Mouse (Mus musculus) mature B cell (primary cell): ENCODE data around the gene Gabrb1.

Source experiments
- in situ Hi-C: fragments of 300-500 bp; cut with MboI; formaldehyde crosslinking; loops from 2 replicates; pipeline ENCODE4 v1.14.3; 2019

Gabrb1 gene

GRCm38 (mm10) chr5:71828996-71829395, 171.1 kb downstream of the Gabrb1 start:
- in situ Hi-C loops, result no loop called here

GRCm38 (mm10) chr5:71830342-71830741, 172.4 kb downstream of the Gabrb1 start:
- in situ Hi-C loops, result no loop called here

GRCm38 (mm10) chr5:71842241-71842640, 184.3 kb downstream of the Gabrb1 start:
- in situ Hi-C loops, result no loop called here

- in situ Hi-C loops, result no loop called here
These were observed 240.3 kb downstream of the Gabrb1 start for GRCm38 (mm10) chr5:71898214-71898613.

- in situ Hi-C loops, result no loop called here
These were observed 245.5 kb downstream of the Gabrb1 start for GRCm38 (mm10) chr5:71903399-71903798.

GRCm38 (mm10) chr5:71914028-71914427, 256.1 kb downstream of the Gabrb1 start:
- in situ Hi-C loops, result no loop called here

GRCm38 (mm10) chr5:71915711-71916110, 257.8 kb downstream of the Gabrb1 start:
- in situ Hi-C loops, result no loop called here

GRCm38 (mm10) chr5:71917206-71917605, 259.3 kb downstream of the Gabrb1 start:
- in situ Hi-C loops, result no loop called here

- in situ Hi-C loops, result no loop called here
These were observed 265.7 kb downstream of the Gabrb1 start for GRCm38 (mm10) chr5:71923636-71924035.

GRCm38 (mm10) chr5:71926336-71926735, 268.4 kb downstream of the Gabrb1 start:
- in situ Hi-C loops, result no loop called here

GRCm38 (mm10) chr5:71930036-71930435, 272.1 kb downstream of the Gabrb1 start:
- in situ Hi-C loops, result no loop called here

GRCm38 (mm10) chr5:71951398-71951797, 293.5 kb downstream of the Gabrb1 start:
- in situ Hi-C loops, result no loop called here

GRCm38 (mm10) chr5:71955070-71955685, 297.3 kb downstream of the Gabrb1 start:
- in situ Hi-C loops, result no loop called here

- in situ Hi-C loops, result no loop called here
These were observed 307.0 kb downstream of the Gabrb1 start for GRCm38 (mm10) chr5:71964876-71965432.

GRCm38 (mm10) chr5:71965529-71965928, 307.6 kb downstream of the Gabrb1 start:
- in situ Hi-C loops, result no loop called here

- in situ Hi-C loops, result no loop called here
These were observed 312.4 kb downstream of the Gabrb1 start for GRCm38 (mm10) chr5:71970140-71970800.

- in situ Hi-C loops, result no loop called here
These were observed 314.9 kb downstream of the Gabrb1 start for GRCm38 (mm10) chr5:71972831-71973230.

GRCm38 (mm10) chr5:71976133-71976532, 318.2 kb downstream of the Gabrb1 start:
- in situ Hi-C loops, result no loop called here

GRCm38 (mm10) chr5:71976571-71977061, 318.7 kb downstream of the Gabrb1 start:
- in situ Hi-C loops, result no loop called here

- in situ Hi-C loops, result no loop called here
These were observed 328.6 kb downstream of the Gabrb1 start for GRCm38 (mm10) chr5:71986561-71986960.

- in situ Hi-C loops, result no loop called here
These were observed 329.1 kb downstream of the Gabrb1 start for GRCm38 (mm10) chr5:71986983-71987398.

- in situ Hi-C loops, result no loop called here
These were observed 341.6 kb downstream of the Gabrb1 start for GRCm38 (mm10) chr5:71999466-71999865.

- in situ Hi-C loops, result no loop called here
These were observed 346.0 kb downstream of the Gabrb1 start for GRCm38 (mm10) chr5:72003811-72004435.
